In genomic region chr12:84361555-84362489, GRCm38 (mm10) we compare ENCODE assay signal across 8 mouse cellular contexts. TPM values are rescaled to one million over a fixed set of nuclear protein-coding genes. Genes with fewer than 3 reads are reported as not detected.
DNase-seq lines count a peak whose midpoint lies in the region; ATAC-seq lines count a peak whose summit lies in the region.

Gene Coq6 (plus strand): TSS chr12:84361657.
Gene Fam161b (minus strand): TSS chr12:84361833.

- under 1% methylated on average over 51 of the region's 51 CpGs for WGBS in hindbrain, embryonic 15.5 days

- H3K4me2 ChIP-seq in hindbrain, embryonic 15.5 days = peak within 1 kb of the TSS; percentile 81

- peak within 1 kb of the TSS; percentile 79 for H3K27ac ChIP-seq in hindbrain, embryonic 15.5 days (replicated peaks)

- no peaks in the 10 kb centered on the region for H3K27me3 ChIP-seq in hindbrain, embryonic 15.5 days

- H3K4me3 ChIP-seq in hindbrain, embryonic 15.5 days = peak within 1 kb of the TSS; percentile 97

- H3K9me3 ChIP-seq in hindbrain, embryonic 15.5 days = no peaks in the 10 kb centered on the region

- ATAC-seq in hindbrain, embryonic 15.5 days (ENCODE audit: low FRiP score, low read depth) = peak; percentile 99

- peaks cover 24% of the 10 kb centered on the region for H3K4me1 ChIP-seq in hindbrain, embryonic 15.5 days (replicated peaks)

- peaks cover 6% of the 10 kb centered on the region for H3K36me3 ChIP-seq in hindbrain, embryonic 15.5 days

- peak; percentile 97 for DNase-seq in T-cell, adult 2 months (ENCODE audit: low spot score)
- peak; percentile 93 for DNase-seq in cerebellum, postnatal 36 days
- DNase-seq in frontal cortex, postnatal 36 days (ENCODE audit: low spot score in 2 of 2) = peak; percentile 90 to 97
- peak; percentile 96 for DNase-seq in left cerebral cortex, adult 11 months (ENCODE audit: low spot score)
- DNase-seq in lung, postnatal 4 days = peak; percentile 93 to 95
- DNase-seq in retina, postnatal 7 days (ENCODE audit: low read depth, low spot score) = peak; percentile 98
- DNase-seq in urinary bladder, adult 2 months (ENCODE audit: low spot score) = peak; percentile 85

- H3K9ac ChIP-seq in hindbrain, embryonic 15.5 days = peak within 1 kb of the TSS; percentile 88

RNA-seq across cellular contexts. Expression of gene Coq6, which starts in this region (rescaled TPM):
- 45.4 and 45.5 TPM in 2 replicates for polyA plus RNA-seq in hindbrain, embryonic 15.5 days (2015; fragmentation: Nextera tagmentation; extraction: Ambion mirVana)
- 27.1 and 32.3 TPM in 2 replicates for polyA plus RNA-seq in urinary bladder, adult 2 months (2012; rRNA removed)

RNA-seq across cellular contexts. Expression of gene Fam161b, which starts in this region (rescaled TPM):
- polyA plus RNA-seq in hindbrain, embryonic 15.5 days (2015; fragmentation: Nextera tagmentation; extraction: Ambion mirVana) = 17.2 and 17.8 TPM in 2 replicates
- polyA plus RNA-seq in urinary bladder, adult 2 months (2012; rRNA removed) = 4.2 and 4.4 TPM in 2 replicates

Comparison
In these comparisons a context has a peak if more than half of its experiments do, and no peak if none do; other contexts are left out.
1. Peak in every context shown above with its lines: DNase-seq, ATAC-seq, H3K4me3 ChIP-seq and H3K27ac ChIP-seq.